In the genomic region with DNA sequence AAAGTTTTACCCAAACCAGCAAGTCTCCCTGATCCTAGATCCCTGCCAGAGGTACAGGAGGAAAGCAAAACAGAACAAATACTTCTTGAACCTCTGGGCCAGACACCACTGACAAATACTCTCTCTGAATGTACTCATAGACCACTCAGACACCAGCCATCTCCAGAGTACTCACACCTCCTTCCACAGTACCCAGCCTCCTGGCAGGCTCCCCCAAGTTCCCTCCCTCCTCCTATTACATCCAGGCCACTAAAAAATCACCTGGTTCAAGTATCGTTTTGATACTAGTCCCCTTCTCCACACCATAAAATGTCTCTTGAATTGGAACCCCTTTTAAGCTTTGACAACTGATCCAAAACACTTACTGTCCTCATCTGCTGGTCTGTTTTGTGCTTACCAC, we compare ENCODE assay signal across 16 mouse cellular contexts. TPM values are rescaled to one million over a fixed set of nuclear protein-coding genes. Genes with fewer than 3 reads are reported as not detected.
DNase-seq lines count a peak whose midpoint lies in the region; ATAC-seq and TF ChIP-seq lines count a peak whose summit lies in the region.
"Had no signal": no experiment of that assay in that cellular context is flagged by ENCODE, and none has a peak within 500 bp of the region (broad histone marks: within the 10 kb centered on the region; RNA-seq: fewer than 3 reads in every experiment).

No protein-coding gene starts in this region.

- peaks cover 3% of the 10 kb centered on the region for H3K36me3 ChIP-seq in heart, embryonic 10.5 days
- peaks cover 2% of the 10 kb centered on the region; the same call in 1 of the 2 replicates for H3K36me3 ChIP-seq in heart, adult 2 months (ENCODE audit: control insufficient read depth, insufficient read depth, low read length)
- no peaks in the 10 kb centered on the region for H3K36me3 ChIP-seq in liver, adult 2 months (ENCODE audit: control insufficient read depth, insufficient read depth, low read length)
- no peaks in the 10 kb centered on the region for H3K36me3 ChIP-seq in intestine, embryonic 16.5 days (ENCODE audit: control insufficient read depth, insufficient read depth, low read length)
- H3K36me3 ChIP-seq in liver, postnatal 0 days (replicated peaks; ENCODE audit: insufficient read depth, low read length) = peaks cover 14% of the 10 kb centered on the region
- H3K36me3 ChIP-seq: midbrain, embryonic 13.5 days had no signal

- no peak overlapping the region for H3K9ac ChIP-seq in heart, adult 2 months (ENCODE audit: low read depth, low read length)
- H3K9ac ChIP-seq in liver, adult 2 months (ENCODE audit: low read depth, low read length) = no peak overlapping the region
- no peak overlapping the region for H3K9ac ChIP-seq in intestine, embryonic 16.5 days (ENCODE audit: low read depth, low read length)
- 0 out of 2 replicates have a peak overlapping the region, but pooled peaks have one; percentile 16 for H3K9ac ChIP-seq in liver, postnatal 0 days (replicated peaks)
- H3K9ac ChIP-seq: midbrain, embryonic 13.5 days had no signal

- no peaks in the 10 kb centered on the region for H3K9me3 ChIP-seq in heart, embryonic 10.5 days
- no peaks in the 10 kb centered on the region for H3K9me3 ChIP-seq in intestine, embryonic 16.5 days (ENCODE audit: control insufficient read depth, low read length)
- H3K9me3 ChIP-seq in liver, postnatal 0 days (ENCODE audit: low read length) = no peaks in the 10 kb centered on the region
- H3K9me3 ChIP-seq: forebrain, embryonic 10.5 days; midbrain, embryonic 13.5 days had no signal

- H3K79me2 ChIP-seq in heart, adult 2 months (replicated peaks; ENCODE audit: control insufficient read depth, insufficient read depth, low read length) = no peaks in the 10 kb centered on the region; the same call in none of the 2 replicates
- peaks cover 31% of the 10 kb centered on the region for H3K79me2 ChIP-seq in liver, adult 2 months (ENCODE audit: control insufficient read depth, insufficient read depth, low read length)

- TF ChIP-seq CTCF in heart, adult 2 months (IDR thresholded peaks at IDR 0.05) = no peak
- TF ChIP-seq CTCF in liver, adult 2 months (IDR thresholded peaks at IDR 0.05; ENCODE audit: low read depth, low read length) = no peak
- TF ChIP-seq CTCF in liver, postnatal 0 days (IDR thresholded peaks at IDR 0.05; ENCODE audit: low read depth) = no peak

- DNase-seq in heart, embryonic 10.5 days (ENCODE audit: low spot score) = no peak
- no peak for DNase-seq in heart, adult 2 months
- no peak for DNase-seq in liver, adult 2 months (ENCODE audit: extremely low read depth, low read depth, low spot score)
- DNase-seq in liver = no peak
- no peak for DNase-seq in liver, postnatal 0 days
- DNase-seq in right cerebral cortex, postnatal 10 days (ENCODE audit: low spot score in 2 of 2) = no peak
- DNase-seq: cerebellum, adult 18-20 months; heart, postnatal 4 days; kidney, postnatal 25 days; lung, postnatal 10 days; thymus, adult 2 months had no signal

- no peak for ATAC-seq in intestine, embryonic 16.5 days
- ATAC-seq in liver, postnatal 0 days = no peak
- ATAC-seq: hindbrain, postnatal 0 days; midbrain, embryonic 13.5 days had no signal

- WGBS in heart, embryonic 10.5 days = 59% methylated on average over 1 of the region's 1 CpGs
- WGBS in heart, adult 2 months = 69% methylated on average over 1 of the region's 1 CpGs
- 26% methylated on average over 1 of the region's 1 CpGs for WGBS in liver, adult 2 months
- 39% methylated on average over 1 of the region's 1 CpGs for WGBS in intestine, embryonic 16.5 days
- 81% methylated on average over 1 of the region's 1 CpGs for WGBS in liver, postnatal 0 days (ENCODE audit: insufficient replicate concordance)

- peak overlapping the region; percentile 18; the same call in 1 of the 2 replicates for H3K27ac ChIP-seq in heart, embryonic 10.5 days
- no peak overlapping the region for H3K27ac ChIP-seq in heart, adult 2 months
- H3K27ac ChIP-seq in liver, adult 2 months (replicated peaks; ENCODE audit: insufficient read depth, low read depth, low read length) = peak overlapping the region; percentile 62
- H3K27ac ChIP-seq in intestine, embryonic 16.5 days (ENCODE audit: low read length) = peak overlapping the region; percentile 39; the same call in 1 of the 2 replicates
- peak overlapping the region; percentile 73 for H3K27ac ChIP-seq in liver, postnatal 0 days (ENCODE audit: low read depth)
- H3K27ac ChIP-seq: forebrain, embryonic 10.5 days; hindbrain, postnatal 0 days; midbrain, embryonic 13.5 days had no signal

- TF ChIP-seq POLR2A in heart, adult 2 months (IDR thresholded peaks at IDR 0.05; ENCODE audit: insufficient read depth, low read depth, low read length) = no peak
- no peak for TF ChIP-seq POLR2A in liver, adult 2 months (IDR thresholded peaks at IDR 0.05; ENCODE audit: extremely low read depth, insufficient read depth, low read length)

- H3K4me2 ChIP-seq in intestine, embryonic 16.5 days (ENCODE audit: low read depth, low read length) = no peak overlapping the region
- H3K4me2 ChIP-seq in liver, postnatal 0 days (ENCODE audit: low read depth, low read length) = no peak overlapping the region
- H3K4me2 ChIP-seq: midbrain, embryonic 13.5 days had no signal

- H3K4me3 ChIP-seq in heart, embryonic 10.5 days = no peak overlapping the region
- H3K4me3 ChIP-seq in heart, adult 2 months = no peak overlapping the region
- no peak overlapping the region for H3K4me3 ChIP-seq in liver, adult 2 months (ENCODE audit: insufficient read depth, low read depth, low read length)
- H3K4me3 ChIP-seq in intestine, embryonic 16.5 days (ENCODE audit: low read length) = no peak overlapping the region
- H3K4me3 ChIP-seq in liver, postnatal 0 days (ENCODE audit: low read depth, low read length) = no peak overlapping the region
- H3K4me3 ChIP-seq: forebrain, embryonic 10.5 days; midbrain, embryonic 13.5 days; myocyte had no signal

- no peak for TF ChIP-seq EP300 in heart, adult 2 months (IDR thresholded peaks at IDR 0.05; ENCODE audit: insufficient read depth, low read depth, low read length)
- no peak for TF ChIP-seq EP300 in liver, postnatal 0 days (IDR thresholded peaks at IDR 0.05; ENCODE audit: low read depth)

- intact Hi-C loops in heart, adult 2 months (cut with DNase I) = no loop called here

- no peaks in the 10 kb centered on the region for H3K27me3 ChIP-seq in heart, embryonic 10.5 days (ENCODE audit: insufficient read depth, poor library complexity, severe bottlenecking)
- H3K27me3 ChIP-seq in heart, adult 2 months (ENCODE audit: control insufficient read depth, insufficient read depth, low read length) = no peaks in the 10 kb centered on the region
- no peaks in the 10 kb centered on the region for H3K27me3 ChIP-seq in liver, adult 2 months (ENCODE audit: control insufficient read depth, insufficient read depth, low read length)
- no peaks in the 10 kb centered on the region for H3K27me3 ChIP-seq in intestine, embryonic 16.5 days (replicated peaks; ENCODE audit: control insufficient read depth, insufficient read depth, low read length)
- no peaks in the 10 kb centered on the region for H3K27me3 ChIP-seq in liver, postnatal 0 days (ENCODE audit: insufficient read depth, low read length)
- H3K27me3 ChIP-seq: midbrain, embryonic 13.5 days had no signal

- H3K4me1 ChIP-seq in heart, embryonic 10.5 days = peaks cover 57% of the 10 kb centered on the region
- peaks cover 1% of the 10 kb centered on the region for H3K4me1 ChIP-seq in heart, adult 2 months (ENCODE audit: control insufficient read depth, insufficient read depth, low read length)
- H3K4me1 ChIP-seq in liver, adult 2 months (ENCODE audit: control insufficient read depth, insufficient read depth, low read length) = peaks cover 45% of the 10 kb centered on the region
- peaks cover 43% of the 10 kb centered on the region for H3K4me1 ChIP-seq in intestine, embryonic 16.5 days (ENCODE audit: control insufficient read depth, insufficient read depth, low read length)
- H3K4me1 ChIP-seq in liver, postnatal 0 days (ENCODE audit: insufficient read depth) = peaks cover 54% of the 10 kb centered on the region

RNA-seq across cellular contexts. Expression of gene Tbxas1, which starts 7.9 kb away (rescaled TPM):
- polyA plus RNA-seq in heart, embryonic 10.5 days (2016; fragmentation: Nextera tagmentation; extraction: Ambion mirVana) = 1.4 and 1.5 TPM in 2 replicates
- 1 to 10 TPM; 2.1 to 2.7 TPM for total RNA-seq in heart, adult 2 months (2021)
- polyA plus RNA-seq in heart, adult 2 months (2012; rRNA removed) = 1.9 and 2.7 TPM in 2 replicates
- total RNA-seq in liver, adult 2 months (2014; rRNA removed) = 3.5 and 4.9 TPM in 2 replicates
- polyA plus RNA-seq in liver, adult 2 months (2012; rRNA removed) = 0.61 and 1.1 TPM in 2 replicates
- polyA plus RNA-seq in intestine, embryonic 16.5 days (2015; fragmentation: Nextera tagmentation; extraction: Ambion mirVana) = 4.3 and 4.8 TPM in 2 replicates
- polyA plus RNA-seq in liver, postnatal 0 days (2015; fragmentation: Nextera tagmentation; extraction: Ambion mirVana) = 10.3 and 10.6 TPM in 2 replicates
- polyA plus RNA-seq: myocyte had no signal

RNA-seq across cellular contexts. Expression of gene Hipk2, which starts 8.7 kb away (rescaled TPM):
- 15.9 and 20.1 TPM in 2 replicates for polyA plus RNA-seq in heart, embryonic 10.5 days (2016; fragmentation: Nextera tagmentation; extraction: Ambion mirVana)
- 10 to 100 TPM; 91.0 to 98.5 TPM for total RNA-seq in heart, adult 2 months (2021)
- polyA plus RNA-seq in heart, adult 2 months (2012; rRNA removed) = 35.9 and 51.3 TPM in 2 replicates
- 8.5 and 10.4 TPM in 2 replicates for total RNA-seq in liver, adult 2 months (2014; rRNA removed)
- 22.2 and 23.5 TPM in 2 replicates for polyA plus RNA-seq in liver, adult 2 months (2012; rRNA removed)
- 16.2 and 18.7 TPM in 2 replicates for polyA plus RNA-seq in intestine, embryonic 16.5 days (2015; fragmentation: Nextera tagmentation; extraction: Ambion mirVana)
- 9.6 and 9.7 TPM in 2 replicates for polyA plus RNA-seq in liver, postnatal 0 days (2015; fragmentation: Nextera tagmentation; extraction: Ambion mirVana)
